Comparison of ENCODE assay signal across 21 mouse cellular contexts in the genomic region with DNA sequence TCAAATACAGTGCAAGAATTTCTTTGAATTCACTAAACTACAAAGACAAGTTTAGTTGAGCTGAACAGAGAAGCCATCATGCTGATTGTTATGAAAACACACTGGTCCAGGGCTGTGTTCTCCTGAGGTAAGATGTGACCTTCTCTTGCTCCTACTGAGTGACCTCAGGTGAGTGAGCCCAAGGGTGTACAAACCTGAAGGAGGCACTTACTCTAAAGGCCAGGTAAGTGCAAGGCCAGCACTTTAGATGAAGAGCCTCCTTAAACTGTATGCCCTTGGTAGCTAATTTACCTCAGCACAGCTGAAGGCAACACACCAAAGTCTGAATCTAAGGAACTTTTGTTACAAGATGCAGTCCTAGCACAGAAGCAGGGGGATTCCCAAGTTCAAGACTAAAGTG.
DNase-seq lines count a peak whose midpoint lies in the region; ATAC-seq and TF ChIP-seq lines count a peak whose summit lies in the region.
"Had no signal": no experiment of that assay in that cellular context is flagged by ENCODE, and none has a peak within 500 bp of the region (broad histone marks: within the 10 kb centered on the region; RNA-seq: fewer than 3 reads in every experiment).

No protein-coding gene starts in this region.

- no peaks in the 10 kb centered on the region for H3K27me3 ChIP-seq in lung, postnatal 0 days (replicated peaks; ENCODE audit: insufficient read depth, low read length)
- H3K27me3 ChIP-seq in thymus, adult 2 months (ENCODE audit: control insufficient read depth, insufficient read depth, low read length), result no peaks in the 10 kb centered on the region
- H3K27me3 ChIP-seq: CH12.LX, Patski had no signal

- H3K9me3 ChIP-seq in lung, postnatal 0 days (ENCODE audit: low read length), result no peaks in the 10 kb centered on the region

- no peak overlapping the region for H3K4me2 ChIP-seq in lung, postnatal 0 days (replicated peaks; ENCODE audit: low read depth, low read length)

- H3K36me3 ChIP-seq in lung, postnatal 0 days (ENCODE audit: insufficient read depth, low read length), result no peaks in the 10 kb centered on the region
- no peaks in the 10 kb centered on the region for H3K36me3 ChIP-seq in thymus, adult 2 months (ENCODE audit: control insufficient read depth, insufficient read depth, low read length)
- H3K36me3 ChIP-seq: G1E had no signal

- peak; percentile 75 for ATAC-seq in lung, postnatal 0 days
- ATAC-seq: activated CD4-positive, CD25-positive, alpha-beta regulatory T cell, adult 4 months; CD4-positive, CD25-positive, alpha-beta regulatory T cell, adult 4 months; Patski had no signal

- no peak overlapping the region for H3K27ac ChIP-seq in lung, postnatal 0 days (ENCODE audit: low read length)
- peak overlapping the region; percentile 78 for H3K27ac ChIP-seq in thymus, adult 2 months (ENCODE audit: control insufficient read depth, insufficient read depth, low read length)

- no peak for TF ChIP-seq CTCF in lung, postnatal 0 days (IDR thresholded peaks at IDR 0.05)
- TF ChIP-seq CTCF in thymus, adult 2 months (IDR thresholded peaks at IDR 0.05; ENCODE audit: borderline replicate concordance, control insufficient read depth, extremely low read depth, insufficient read depth, low read length, poor library complexity), result no peak

- TF ChIP-seq EP300 in lung, postnatal 0 days (IDR thresholded peaks at IDR 0.05), result no peak

- peak; percentile 58 for DNase-seq in heart, adult 11 months
- no peak for DNase-seq in heart, adult 9 months (ENCODE audit: low spot score in 2 of 2)
- peak; percentile 59 for DNase-seq in lung, postnatal 0 days (ENCODE audit: low spot score)
- no peak for DNase-seq in lung, postnatal 4 days
- DNase-seq in thymus, adult 2 months, result no peak
- DNase-seq in thymus, postnatal 14 days, result no peak
- DNase-seq: adrenal gland, adult 2 months; adrenal gland, adult 8-10 months; adrenal gland, postnatal 10 days; adrenal gland, postnatal 14 days; adrenal gland, postnatal 25 days; adrenal gland, postnatal 36 days; B cell, adult 2 months; cerebellum, adult 11 months; cerebellum, adult 11-12 months; cerebellum, adult 18-20 months had no signal

- no peaks in the 10 kb centered on the region for H3K4me1 ChIP-seq in lung, postnatal 0 days (ENCODE audit: insufficient read depth, low read depth, low read length)
- H3K4me1 ChIP-seq in thymus, adult 2 months (replicated peaks; ENCODE audit: control insufficient read depth, insufficient read depth, low read length), result peaks cover 47% of the 10 kb centered on the region

- no peak overlapping the region for H3K4me3 ChIP-seq in lung, postnatal 0 days (ENCODE audit: low read depth, low read length)
- H3K4me3 ChIP-seq in thymus, adult 2 months (ENCODE audit: control insufficient read depth, insufficient read depth, low read length), result no peak overlapping the region

- no peak for TF ChIP-seq POLR2A in thymus, adult 2 months (IDR thresholded peaks at IDR 0.05; ENCODE audit: control insufficient read depth, extremely low read depth, insufficient read depth, low read length, poor library complexity)

- H3K9ac ChIP-seq in lung, postnatal 0 days (replicated peaks; ENCODE audit: low read depth), result no peak overlapping the region

Comparison
In these comparisons a context has a peak if more than half of its experiments do, and no peak if none do; other contexts are left out.
1. DNase-seq: peak in heart, adult 11 months (single experiment) and lung, postnatal 0 days (single experiment); none in heart, adult 9 months (0 of 2), lung, postnatal 4 days (0 of 2), thymus, adult 2 months (single experiment) and thymus, postnatal 14 days (single experiment).